Mouse (Mus musculus) lung, postnatal 14 days (tissue): ENCODE measurements around the gene Pcdh8.

Experiments
- DNase-seq: peaks from one replicate; pipeline ENCODE4 v3.0.0; 2021

Pcdh8 gene

DNA sequence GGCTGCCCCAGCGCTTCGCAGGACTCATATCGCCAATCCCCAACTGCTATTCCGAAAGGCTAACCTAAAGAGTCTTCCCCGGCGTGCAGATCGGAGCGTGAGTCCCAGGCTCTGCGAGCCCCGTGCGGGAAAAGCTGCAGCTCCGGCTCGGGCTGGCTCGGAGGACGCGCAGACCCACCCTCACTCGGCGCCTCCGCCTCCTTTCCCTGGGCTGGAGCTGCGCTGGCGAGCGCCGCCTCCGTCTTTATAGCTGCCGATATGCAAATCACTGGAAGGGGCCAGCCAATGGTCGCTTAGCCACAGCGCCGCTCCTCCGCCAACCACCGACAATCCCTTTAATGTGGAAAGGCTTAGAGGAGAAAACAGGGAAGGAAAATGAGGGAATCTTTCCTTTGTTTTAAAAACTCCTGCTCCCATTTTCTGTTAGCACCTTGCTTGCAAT, at the start of gene Pcdh8:
TSS of gene Pcdh8 (minus strand) at position 219 of the 442 bp plus-strand sequence.
- peak; percentile 54 for DNase-seq

DNA sequence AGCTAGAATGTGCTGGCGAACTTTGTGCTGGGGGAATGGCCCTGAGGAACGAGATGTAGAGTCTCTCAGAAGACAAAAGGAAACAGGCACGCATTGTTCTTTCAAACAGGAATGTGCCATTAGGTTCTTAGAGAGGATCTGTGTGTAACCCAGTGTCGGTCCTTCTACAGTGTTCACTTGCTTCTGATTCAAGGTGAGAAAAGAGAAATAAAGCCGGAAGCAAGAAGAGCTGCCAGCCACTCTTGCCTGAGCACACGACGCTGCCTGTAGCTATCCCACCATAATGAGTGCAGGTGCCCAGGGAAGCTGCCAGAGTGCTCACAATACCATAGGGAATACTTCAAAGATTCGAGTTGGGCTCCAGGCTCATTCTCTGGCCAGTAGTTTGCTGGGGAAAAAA, 43.6 kb upstream of the Pcdh8 start:
- DNase-seq: no peak

DNA sequence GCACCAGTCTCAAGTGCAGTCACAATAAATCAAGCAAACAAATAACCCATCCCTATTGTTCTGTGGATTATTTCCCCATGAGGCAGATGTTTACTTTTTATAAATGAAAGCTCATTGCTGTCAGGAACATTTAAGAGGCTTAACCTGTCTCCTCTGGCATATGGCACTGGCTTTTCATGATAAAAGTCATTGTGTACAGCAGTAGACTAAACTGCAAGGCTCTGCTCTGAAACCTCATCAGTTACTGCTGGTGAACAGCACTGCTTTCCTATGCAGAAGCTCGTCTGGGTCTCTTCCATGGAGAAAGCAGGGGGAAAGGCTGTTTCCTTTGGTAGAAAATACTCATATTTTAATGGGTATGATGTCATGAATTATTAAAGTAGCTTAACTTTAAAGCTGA, 43.0 kb upstream of the Pcdh8 start:
- DNase-seq: no peak

DNA sequence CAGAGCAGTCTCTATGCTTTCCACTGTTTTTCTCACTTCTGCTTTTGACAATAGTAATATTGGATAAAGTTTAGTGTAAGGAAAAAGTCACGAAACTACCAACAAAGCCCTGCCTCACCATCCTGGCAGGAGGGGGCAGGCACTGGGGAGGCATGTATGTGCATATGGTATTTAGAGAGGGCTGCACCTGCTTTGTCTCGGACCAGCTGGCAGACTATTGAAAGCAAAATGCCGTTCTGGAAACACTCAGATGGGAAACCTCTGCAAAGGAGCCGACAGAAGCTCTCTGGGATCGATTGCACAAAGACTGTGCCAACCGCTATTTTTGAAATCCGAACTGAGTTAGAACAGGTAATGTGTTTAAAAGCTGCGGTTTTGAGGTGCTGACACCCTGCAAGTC, 22.1 kb upstream of the Pcdh8 start:
- no peak for DNase-seq

DNA sequence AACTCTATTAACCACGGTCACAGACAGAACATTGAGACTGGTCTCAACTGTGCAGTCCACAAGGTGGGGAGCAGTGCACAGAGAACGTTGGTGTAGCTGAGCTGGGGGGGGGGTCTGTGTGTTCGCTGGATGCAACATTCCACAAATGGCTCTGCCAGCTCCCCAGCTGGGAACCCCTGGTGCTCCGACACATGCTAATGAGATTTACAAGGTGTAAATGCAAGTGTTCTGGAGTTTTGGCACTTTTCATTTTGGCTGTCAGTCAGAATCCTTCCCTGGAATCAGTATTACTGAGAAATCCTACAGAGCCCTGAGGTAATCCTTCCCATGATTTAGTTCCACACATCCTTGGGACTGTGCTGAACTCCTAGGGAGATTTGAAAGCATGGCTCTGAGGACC, 18.4 kb upstream of the Pcdh8 start:
- DNase-seq: no peak

DNA sequence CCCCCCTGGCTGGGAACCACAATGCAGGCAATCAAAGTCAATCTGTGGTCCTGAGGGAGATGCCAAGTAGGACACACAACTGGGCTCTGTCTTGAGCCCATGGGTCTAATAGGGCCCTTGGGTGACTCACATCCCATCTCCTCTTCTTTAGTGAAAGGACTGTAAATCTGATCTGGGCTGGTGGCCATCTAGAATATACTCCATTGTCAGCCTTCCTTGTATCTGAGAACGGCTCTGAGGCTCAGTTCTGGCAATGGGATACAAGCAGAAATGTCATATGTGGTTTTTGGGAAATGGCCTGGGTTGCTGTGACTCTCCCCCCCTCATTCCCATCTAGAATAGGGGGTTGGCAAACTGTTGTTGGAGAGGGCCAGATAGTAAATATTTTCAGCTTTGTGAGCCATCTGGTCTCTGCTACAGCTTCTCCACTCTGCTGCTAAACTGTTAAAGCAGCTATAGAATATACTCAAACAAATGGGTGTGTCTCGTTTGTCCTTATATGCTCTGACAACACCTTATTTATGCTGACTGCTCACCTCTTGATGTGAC, 17.6 kb upstream of the Pcdh8 start:
- no peak for DNase-seq

DNA sequence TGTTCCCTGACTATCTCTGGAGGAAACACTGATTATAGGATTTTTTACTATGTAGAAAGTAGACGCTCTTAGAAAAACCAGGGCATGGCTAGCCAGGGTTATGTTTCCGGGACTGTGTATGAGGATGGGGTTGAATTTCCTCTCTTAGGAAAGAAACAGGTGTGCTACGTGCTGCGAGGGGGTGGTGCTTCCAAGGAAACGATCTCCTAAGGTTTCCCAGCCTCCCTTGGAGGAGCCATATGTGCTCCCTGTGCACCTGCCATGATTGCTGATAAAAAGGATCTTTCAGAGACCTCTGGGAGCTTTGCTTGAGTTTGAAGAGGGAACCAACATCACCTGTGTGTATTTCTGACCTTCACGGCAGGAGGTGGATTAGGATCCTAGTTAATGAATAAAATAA, 16.8 kb upstream of the Pcdh8 start:
- DNase-seq: no peak

DNA sequence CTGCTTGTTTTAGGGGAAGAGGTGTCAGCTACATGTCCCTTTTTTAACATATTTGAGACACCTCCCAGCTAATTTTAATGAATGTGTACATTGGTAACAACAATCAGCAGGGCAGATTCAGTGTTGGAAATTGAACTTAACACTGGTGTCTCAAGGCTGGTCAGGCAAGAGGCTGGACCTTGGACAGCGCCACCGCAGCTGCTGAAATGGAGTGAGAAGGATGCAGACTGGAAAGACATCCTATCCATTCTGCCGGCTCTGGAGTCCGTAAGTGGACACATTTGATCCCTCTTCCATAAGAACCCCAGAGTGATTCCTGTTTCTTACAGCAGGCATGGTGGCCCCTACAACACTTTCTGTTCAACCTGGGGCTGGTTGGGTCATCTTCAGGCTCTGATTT, 14.3 kb upstream of the Pcdh8 start:
- DNase-seq: no peak

DNA sequence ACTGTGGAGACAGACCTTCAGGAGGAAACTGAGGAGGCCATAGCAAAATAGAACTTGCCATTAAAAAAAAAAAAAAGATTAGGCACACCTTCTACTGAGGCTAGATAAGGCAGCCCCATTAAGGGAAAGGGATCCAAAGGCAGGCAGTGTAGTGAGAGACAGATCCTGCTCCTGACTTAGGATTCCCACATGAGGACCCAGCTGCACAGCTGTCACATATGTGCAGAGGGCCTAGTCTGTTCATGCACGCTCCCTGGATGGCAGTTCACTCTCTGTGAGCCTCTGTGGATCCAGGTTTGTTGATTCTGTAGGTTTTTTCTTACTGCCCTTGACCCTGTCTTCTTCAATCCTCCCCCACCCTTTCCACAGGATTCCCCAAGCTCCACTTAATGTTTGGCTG, 9.8 kb upstream of the Pcdh8 start:
- no peak for DNase-seq

DNA sequence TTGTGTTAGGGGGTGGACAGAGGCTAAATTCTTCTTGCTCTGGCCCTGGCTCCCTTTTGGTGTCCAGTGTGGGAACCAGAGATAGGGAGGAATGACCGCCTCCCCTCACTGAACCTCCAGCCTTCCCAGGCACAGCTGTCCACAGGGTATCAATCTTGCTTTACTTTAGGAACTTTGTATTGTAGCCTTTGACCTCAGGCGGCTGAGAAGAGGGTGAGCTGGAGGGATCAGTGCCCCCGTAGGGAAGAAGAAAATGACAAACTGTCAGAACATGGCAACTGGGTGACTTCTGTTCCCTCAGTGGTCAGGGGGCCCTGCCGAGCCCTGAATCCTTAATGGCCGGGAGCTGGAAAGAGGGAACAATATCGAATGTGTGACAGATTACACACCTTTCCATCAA, 9.2 kb upstream of the Pcdh8 start:
- no peak for DNase-seq

DNA sequence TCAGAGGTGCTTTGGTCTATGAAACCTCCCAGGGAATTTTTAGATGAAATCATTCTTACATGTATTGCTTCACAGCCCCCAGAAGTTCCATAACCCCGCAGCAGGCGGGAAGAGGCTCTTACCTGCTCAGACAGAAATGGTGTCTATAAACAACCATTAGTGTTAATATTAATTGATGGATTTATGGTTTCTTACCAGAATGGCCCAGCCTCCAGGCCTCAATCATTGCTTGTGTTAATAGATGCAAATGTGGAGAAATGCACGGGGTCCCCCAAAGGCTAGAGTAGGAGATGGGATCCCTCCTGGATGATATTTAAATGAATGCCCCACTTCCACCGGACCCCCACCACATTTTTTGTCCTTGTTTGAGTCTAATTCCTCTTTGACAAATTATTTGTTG, 8.7 kb upstream of the Pcdh8 start:
- no peak for DNase-seq

DNA sequence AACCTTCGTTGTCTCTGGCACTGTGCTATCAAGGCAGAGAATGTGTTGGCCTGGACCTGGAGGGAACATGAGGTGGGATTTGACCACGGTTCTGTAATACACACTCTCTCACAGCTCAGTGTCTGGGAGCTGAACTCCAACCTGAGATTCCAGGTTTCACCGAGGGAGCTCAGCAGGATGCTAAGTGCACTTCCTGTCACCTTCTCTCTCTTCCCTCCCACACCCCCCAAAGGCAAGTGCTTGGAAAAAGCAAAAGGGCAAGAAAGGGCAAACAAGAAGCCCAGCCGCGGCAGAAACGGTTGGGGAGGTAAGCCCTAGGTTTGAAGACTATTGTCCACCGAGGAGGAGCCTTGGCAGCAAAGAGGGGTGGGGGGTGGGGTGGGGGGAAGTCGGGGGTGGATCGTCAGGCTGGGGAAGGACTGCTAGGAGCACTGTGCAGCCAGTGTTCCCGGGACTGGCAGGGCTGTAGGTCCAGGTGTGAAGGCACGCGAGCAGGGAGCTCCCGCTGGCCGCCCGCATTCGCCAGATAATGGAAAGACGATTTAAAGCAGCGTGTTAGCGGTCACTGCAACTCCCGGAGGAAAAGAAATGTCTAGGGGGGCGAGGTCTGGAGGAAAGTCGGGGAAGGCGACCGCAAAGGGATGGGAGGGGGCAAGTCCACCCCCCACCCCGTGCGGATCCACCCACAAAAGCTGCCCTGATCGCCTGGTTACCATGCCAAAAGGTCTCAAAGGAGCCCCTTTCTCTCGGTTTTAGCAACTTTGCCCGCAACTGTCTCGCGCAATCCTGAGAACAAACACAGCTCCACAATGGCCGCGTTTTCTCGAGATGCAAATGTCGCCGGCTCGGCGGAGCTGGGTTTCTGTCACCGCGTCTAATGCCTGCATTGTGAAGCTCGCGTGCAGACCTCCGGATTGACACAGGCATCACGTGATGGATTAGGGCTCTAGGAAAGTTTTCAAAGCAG, 2.6 kb upstream of the Pcdh8 start:
- DNase-seq: no peak

DNA sequence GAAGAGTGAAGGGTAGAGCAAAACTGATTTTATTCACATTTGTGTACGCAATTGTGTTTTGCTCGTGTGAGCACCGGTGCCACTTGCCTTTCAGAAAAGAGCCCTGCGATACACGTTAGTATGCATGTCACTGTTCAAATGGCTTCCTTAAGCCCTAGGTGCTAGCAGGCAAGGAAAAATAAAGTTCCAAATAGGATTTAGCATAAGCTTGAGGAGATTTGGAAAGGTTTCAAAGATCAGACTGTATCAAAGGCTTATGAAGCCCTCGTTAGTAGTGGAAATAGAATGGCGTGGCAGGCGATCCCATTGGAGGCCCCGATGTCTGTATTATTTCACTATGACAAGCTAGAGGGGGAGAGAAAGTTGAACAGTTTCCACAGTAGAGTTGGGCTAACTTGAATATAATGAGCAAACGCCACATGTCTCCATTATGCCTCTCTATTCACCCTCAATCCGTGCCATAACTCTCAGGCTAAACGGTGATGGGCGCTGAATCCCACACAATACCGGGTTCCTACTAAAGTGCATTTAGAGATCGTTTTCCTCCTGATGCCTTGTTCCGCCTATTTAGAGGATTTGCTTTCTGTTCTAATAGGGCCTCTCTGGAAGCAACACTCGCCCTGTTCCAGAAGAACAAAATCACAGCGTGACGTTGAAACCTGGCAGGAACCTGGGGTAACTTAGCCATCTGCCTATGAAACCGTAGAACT, 845 bp upstream of the Pcdh8 start:
- DNase-seq: no peak

DNA sequence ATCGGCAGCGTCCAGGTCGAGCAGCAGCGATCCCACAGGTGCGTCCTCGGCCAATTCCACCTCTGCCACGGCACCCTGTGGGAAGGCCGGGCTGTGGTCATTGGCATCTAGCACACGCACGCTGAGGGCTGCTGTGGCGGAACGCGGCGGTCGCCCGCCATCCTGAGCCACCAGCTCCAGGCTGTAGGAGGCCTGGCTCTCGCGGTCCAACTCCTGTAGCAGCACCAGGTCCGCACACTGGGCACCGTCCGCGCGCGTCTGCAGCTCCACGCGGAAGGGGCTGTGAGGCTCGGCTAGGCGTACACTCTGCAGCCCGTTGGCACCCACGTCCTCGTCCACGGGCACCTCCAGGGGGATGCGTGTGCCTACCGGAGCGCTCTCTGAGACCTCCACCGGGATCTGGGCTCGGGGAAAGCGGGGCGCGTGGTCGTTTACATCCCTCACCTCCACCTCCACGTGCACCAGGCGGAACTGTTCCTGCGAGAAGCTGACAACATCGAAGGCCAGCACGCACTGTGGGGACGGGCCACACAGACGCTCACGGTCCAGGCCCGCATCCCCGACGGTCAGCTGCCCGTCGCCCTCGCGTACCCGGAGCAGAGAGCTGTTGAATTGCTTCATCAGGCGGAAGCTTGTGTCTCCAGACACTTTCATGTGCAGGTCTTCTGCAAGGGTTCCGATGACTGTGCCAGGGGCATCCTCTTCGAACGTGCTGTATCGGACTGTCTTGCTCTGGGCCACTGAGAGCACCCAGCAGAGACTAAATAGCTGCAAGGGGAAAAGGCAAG, 612 bp downstream of the Pcdh8 start:
- DNase-seq: no peak

DNA sequence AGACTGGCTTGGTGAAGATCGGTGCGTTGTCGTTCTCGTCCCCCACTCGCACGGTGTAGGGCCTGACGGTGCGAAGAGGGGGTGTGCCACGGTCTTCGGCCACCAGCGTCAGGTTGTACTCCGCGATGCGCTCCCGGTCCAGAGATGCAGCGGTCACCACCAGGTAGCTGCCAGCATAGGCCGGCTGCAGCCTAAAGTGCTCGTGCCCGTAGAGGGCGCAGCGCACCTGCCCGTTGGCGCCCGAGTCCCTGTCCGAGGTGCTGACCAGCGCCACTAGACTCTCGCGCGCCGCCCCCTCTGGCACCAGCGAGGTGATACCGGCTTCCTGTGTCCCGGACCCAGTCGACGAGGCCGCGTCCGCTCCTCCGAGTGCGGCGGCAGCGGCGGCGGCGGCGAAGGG, 1.5 kb downstream of the Pcdh8 start:
- DNase-seq: peak; percentile 84

DNA sequence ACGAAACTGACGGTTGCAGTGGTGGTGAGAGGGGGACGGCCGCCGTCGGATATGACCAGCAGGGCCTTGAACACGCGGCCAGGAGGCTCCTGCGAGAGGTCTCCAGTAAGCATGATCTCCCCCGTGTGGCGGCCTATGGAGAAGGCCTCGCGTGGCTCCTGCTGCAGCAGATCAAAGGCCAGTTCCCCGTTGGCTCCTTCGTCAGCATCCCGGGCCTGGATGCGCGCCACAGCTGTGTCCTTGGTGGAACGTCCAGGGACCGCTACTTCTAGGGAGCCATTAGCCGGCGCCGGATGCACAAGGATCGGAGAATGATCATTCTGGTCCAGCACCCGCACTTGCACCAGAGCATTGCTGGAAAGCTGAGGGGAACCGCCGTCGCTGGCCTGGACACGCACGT, 2.1 kb downstream of the Pcdh8 start:
- no peak for DNase-seq

DNA sequence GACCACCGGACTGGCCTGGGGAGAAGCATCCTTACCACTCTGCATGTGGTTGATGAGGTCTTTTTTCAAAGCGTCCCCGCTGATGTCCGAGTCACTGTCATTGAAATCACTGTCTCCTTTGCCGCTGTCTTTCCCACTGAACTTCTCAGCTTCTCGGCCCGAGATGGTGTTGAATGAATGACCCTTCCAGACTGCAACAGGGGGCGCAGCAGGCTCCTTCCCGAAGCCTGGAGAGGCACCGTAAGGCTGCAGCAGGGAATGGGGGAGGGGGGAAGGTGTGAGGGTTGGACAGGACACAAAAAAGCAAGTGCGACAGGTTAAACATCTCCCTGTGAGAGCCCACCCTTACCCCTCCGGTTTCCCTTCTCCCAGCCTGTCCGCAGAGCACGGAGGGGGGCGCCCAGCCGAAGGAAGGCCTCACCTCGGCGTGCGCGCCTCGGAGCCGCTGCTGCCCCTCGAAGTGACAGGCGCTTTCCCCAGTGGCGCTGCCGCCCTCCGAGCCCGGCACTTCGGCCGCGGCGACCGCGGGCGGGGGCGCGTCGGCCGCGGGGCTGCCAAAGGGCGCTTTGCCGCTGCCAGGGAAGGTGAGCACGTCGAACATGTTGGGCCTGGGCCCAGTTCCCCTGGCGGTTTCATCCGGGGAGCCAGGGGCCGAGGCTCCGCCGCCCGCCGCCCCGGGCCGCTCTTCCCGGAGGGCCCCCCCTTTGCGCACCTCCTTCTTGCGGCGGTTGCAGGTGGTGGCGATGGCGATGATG, 2.9 kb downstream of the Pcdh8 start:
- no peak for DNase-seq

DNA sequence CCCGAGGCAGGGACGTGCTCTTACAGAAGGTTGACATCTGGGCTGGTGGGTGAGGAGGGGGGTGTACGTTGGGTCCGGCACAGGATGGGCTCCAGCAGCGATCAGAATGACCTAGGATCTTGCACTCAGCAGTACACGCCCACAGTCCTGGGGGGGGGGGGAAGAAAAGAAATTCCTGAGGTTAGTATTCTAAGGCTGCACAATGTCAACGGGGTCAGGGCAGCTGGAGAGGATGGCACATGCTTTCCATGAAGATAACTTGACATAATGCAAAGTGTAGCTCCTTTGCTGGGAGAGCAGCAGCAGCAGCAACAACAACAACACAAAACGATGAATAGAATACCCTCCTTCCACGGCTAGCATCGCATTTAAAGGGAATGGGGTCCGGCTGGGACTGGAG, 3.5 kb downstream of the Pcdh8 start:
- DNase-seq: no peak

DNA sequence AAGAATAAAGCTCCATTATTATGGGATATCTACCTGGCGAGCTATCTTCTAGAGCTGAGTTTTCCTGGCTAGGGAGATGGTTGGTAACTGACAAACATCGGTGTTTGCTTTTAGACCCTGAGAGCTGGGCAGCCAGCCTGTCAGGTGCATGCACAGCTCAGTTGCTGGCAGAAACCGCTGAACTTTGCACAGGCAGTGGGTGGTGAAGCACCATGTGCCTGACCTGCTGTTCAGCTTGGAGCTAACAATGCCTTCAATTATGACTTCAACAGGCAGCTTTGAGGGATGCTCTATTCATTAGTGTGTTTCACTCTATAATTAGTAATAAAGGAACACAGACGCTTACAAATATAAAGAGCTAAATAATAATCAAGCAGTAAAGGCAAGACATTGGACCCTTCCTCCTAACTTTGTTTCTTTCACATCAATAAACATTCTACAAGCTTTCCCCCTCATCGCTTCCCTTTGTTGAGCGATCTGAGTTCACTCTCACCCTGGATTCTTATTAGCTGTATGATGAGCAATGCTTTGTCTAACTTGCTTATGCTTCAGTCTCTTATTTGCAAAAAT, 5.8 kb downstream of the Pcdh8 start:
- DNase-seq: no peak

DNA sequence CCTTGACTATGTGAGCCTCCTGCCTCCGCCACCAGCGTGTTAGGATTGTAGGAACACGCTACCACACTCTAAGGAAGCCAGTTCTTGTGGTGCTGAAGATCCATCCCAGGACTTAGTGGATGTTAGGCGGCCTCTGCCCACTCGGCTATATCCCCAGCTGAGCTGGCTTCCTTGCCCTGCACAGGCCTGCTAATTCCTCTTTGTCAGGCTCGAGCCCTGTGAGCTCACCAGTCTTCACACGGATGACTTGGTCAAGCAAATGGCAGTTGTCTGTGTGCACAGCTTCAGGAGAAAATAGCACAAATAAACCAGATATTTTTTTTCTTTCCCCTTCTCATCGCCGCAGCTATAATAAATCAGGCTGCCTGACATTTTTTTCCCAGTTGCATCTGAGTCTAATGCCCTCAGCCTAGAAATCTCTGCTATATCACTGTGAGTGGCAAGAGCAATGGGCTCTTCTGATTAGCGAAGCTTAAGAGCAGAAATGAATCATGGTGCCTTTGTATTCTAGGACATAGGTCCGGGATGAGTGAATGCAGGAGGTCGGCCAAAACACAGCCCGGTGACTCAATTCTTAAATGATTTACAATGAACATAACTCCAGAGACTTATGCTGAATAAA, 16.4 kb downstream of the Pcdh8 start:
- DNase-seq: no peak

DNA sequence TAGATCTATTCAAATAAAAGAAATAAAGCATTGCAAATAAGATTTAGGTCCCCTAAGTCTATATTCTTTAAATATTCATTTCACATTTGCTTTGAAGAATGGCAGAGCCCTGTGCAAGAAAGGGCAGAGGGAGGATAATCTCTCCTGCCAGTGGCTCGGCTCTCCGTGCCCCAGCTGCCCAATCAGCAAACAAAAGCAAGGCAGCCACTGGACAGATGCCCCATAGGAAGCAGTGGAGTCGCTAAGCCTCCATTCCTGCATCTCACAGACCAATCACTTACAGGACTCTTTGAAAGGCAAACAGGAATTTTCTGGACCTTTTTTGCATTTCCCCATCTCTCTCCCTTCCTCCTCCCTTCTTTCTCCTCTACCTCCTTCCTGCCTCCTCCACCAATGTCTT, 17.0 kb downstream of the Pcdh8 start:
- no peak for DNase-seq

DNA sequence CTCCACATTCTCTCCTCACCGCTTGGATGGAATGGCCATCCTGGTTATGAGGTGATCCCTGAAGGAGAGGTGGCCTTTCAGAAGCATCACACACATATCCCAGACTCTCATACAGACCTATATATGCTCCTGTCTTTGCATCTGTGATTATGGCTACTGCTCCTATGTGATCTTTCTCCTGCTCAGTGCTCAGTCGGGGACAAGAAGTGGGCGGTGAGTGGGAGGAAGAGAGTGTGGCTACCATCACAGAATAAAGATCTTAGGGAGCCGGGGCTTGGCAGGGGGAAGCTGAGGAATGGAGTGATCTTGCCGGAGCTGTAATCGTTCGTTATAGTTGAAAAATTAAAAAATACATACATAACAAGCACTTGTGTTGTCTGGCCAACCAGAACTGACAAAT, 17.4 kb downstream of the Pcdh8 start:
- DNase-seq: no peak
